Mouse (Mus musculus) retina, embryonic 14.5 days (tissue): ENCODE measurements at regions not wholly inside any gene's neighbourhood (a gene's known extent, or its start where the extent isn't known, plus 50 kb on each side); places are given as distances from the start of the nearest gene placed in this dataset.
A peak's percentile ranks its signal among the peaks of the same experiment; 100 is the strongest.

Source experiments
- DNase-seq: peaks from one replicate; pipeline ENCODE4 v3.0.0-alpha.2; 2015; ENCODE audit warnings: low spot score

GRCm38 (mm10) chr5:104662091-104662490, 153.9 kb downstream of the BC005561 start:
- peak; percentile 1 for DNase-seq
